Mouse (Mus musculus) CD4-positive, CD25-positive, alpha-beta regulatory T cell, adult 4 months (primary cell): ENCODE measurements around the gene Vps35l. TPM values are rescaled to one million over a fixed set of nuclear protein-coding genes. Genes with fewer than 3 reads are reported as not detected.

Source experiments
- ATAC-seq: one replicate; pipeline ENCODE4 v1.8.0; 2017
- polyA plus RNA-seq, 2 experiments: library from polyadenylated mRNA; unstranded; fragments of 100-300 nt; shearing (Covaris generic); gene quantifications; one replicate each; pipeline ENCODE4 v1.2.1; 2017

Vps35l gene
- 100 to 1,000 TPM in 1 of 2 experiments, 10 to 100 TPM in 1; 67.3 to 132 TPM for polyA plus RNA-seq

- ATAC-seq = peak; percentile 76
Measured at GRCm38 (mm10) chr7:118739975-118740531, at the start of gene Vps35l. Gene Vps35l, plus strand, starts transcription at chr7:118740226.

- no peak for ATAC-seq
Measured at GRCm38 (mm10) chr7:118691287-118691686, 48.7 kb upstream of the Vps35l start.

GRCm38 (mm10) chr7:118696146-118696545, 43.9 kb upstream of the Vps35l start:
- no peak for ATAC-seq

- no peak for ATAC-seq
Measured at GRCm38 (mm10) chr7:118697168-118697567, 42.9 kb upstream of the Vps35l start.

- no peak for ATAC-seq
Measured at GRCm38 (mm10) chr7:118698882-118699281, 41.1 kb upstream of the Vps35l start.

GRCm38 (mm10) chr7:118703144-118703561, 36.9 kb upstream of the Vps35l start:
- ATAC-seq = no peak

GRCm38 (mm10) chr7:118704001-118704850, 35.8 kb upstream of the Vps35l start:
- no peak for ATAC-seq

GRCm38 (mm10) chr7:118705101-118705961, 34.7 kb upstream of the Vps35l start, which contains the start of gene Gde1:
Gene Gde1, minus strand, starts transcription at chr7:118705778.
- peak; percentile 91 for ATAC-seq

- ATAC-seq = no peak
Measured at GRCm38 (mm10) chr7:118706051-118706450, 34.0 kb upstream of the Vps35l start.

- ATAC-seq = no peak
Measured at GRCm38 (mm10) chr7:118706488-118706887, 33.5 kb upstream of the Vps35l start.

GRCm38 (mm10) chr7:118707216-118707615, 32.8 kb upstream of the Vps35l start:
- no peak for ATAC-seq

- ATAC-seq = no peak
Measured at GRCm38 (mm10) chr7:118708002-118708401, 32.0 kb upstream of the Vps35l start.

GRCm38 (mm10) chr7:118710776-118711175, 29.2 kb upstream of the Vps35l start:
- ATAC-seq = no peak

- peak; percentile 100 for ATAC-seq
Measured at GRCm38 (mm10) chr7:118712228-118713173, 27.5 kb upstream of the Vps35l start, which contains the start of gene Ccp110. Gene Ccp110, plus strand, starts transcription at chr7:118712552.

- ATAC-seq = no peak
Measured at GRCm38 (mm10) chr7:118714873-118715272, 25.2 kb upstream of the Vps35l start.

GRCm38 (mm10) chr7:118718066-118718465, 22.0 kb upstream of the Vps35l start:
- no peak for ATAC-seq

- no peak for ATAC-seq
Measured at GRCm38 (mm10) chr7:118723927-118724326, 16.1 kb upstream of the Vps35l start.

GRCm38 (mm10) chr7:118725459-118725858, 14.6 kb upstream of the Vps35l start:
- no peak for ATAC-seq

- ATAC-seq = no peak
Measured at GRCm38 (mm10) chr7:118728846-118729587, 11.0 kb upstream of the Vps35l start.

GRCm38 (mm10) chr7:118731781-118732180, 8.2 kb upstream of the Vps35l start:
- no peak for ATAC-seq

GRCm38 (mm10) chr7:118733225-118733624, 6.8 kb upstream of the Vps35l start:
- ATAC-seq = peak; percentile 64
